Mouse (Mus musculus) cerebral cortex, adult 2 months (tissue): ENCODE results near the gene Dnajc30.

Experiments used
- WGBS: fragments of 180-500 bp; shearing (Covaris S2); methylation state at CpG from one replicate; pipeline ENCODE4 v1.1.7; 2018; 5-methylcytosine and 5-hydroxymethylcytosine counted together

Gene Dnajc30

GRCm38 (mm10) chr5:135064382-135064766, 372 bp downstream of the Dnajc30 start:
- under 1% methylated on average over 40 of the region's 40 CpGs for WGBS

GRCm38 (mm10) chr5:135064909-135065446, 976 bp downstream of the Dnajc30 start, which contains the start of gene Bud23:
Bud23 (minus strand) TSS chr5:135064959.
- 67% methylated on average over 9 of the region's 9 CpGs for whole genome bisulfite sequencing

GRCm38 (mm10) chr5:135066008-135066407, 2.0 kb downstream of the Dnajc30 start:
- 88% methylated on average over 3 of the region's 3 CpGs for WGBS

- WGBS = 90% methylated on average over 3 of the region's 3 CpGs
These were observed 6.4 kb downstream of the Dnajc30 start for GRCm38 (mm10) chr5:135070448-135070847.

GRCm38 (mm10) chr5:135072061-135072460, 8.1 kb downstream of the Dnajc30 start:
- WGBS = 98% methylated on average over 2 of the region's 2 CpGs

- WGBS = 75% methylated on average over 6 of the region's 6 CpGs
These were observed 8.7 kb downstream of the Dnajc30 start for GRCm38 (mm10) chr5:135072720-135073119.

GRCm38 (mm10) chr5:135073349-135074150, 9.5 kb downstream of the Dnajc30 start:
- 32% methylated on average over 26 of the region's 26 CpGs for WGBS

- WGBS = 61% methylated on average over 4 of the region's 4 CpGs
These were observed 11.7 kb downstream of the Dnajc30 start for GRCm38 (mm10) chr5:135075655-135076054.

- 89% methylated on average over 14 of the region's 14 CpGs for WGBS
These were observed 12.4 kb downstream of the Dnajc30 start for GRCm38 (mm10) chr5:135076368-135076767.

GRCm38 (mm10) chr5:135076931-135077505, 13.0 kb downstream of the Dnajc30 start:
- 16% methylated on average over 14 of the region's 14 CpGs for WGBS

GRCm38 (mm10) chr5:135077564-135078481, 13.8 kb downstream of the Dnajc30 start, which contains the start of gene Vps37d:
Vps37d (minus strand) TSS chr5:135078266.
- WGBS = 2% methylated on average over 81 of the region's 83 CpGs

- 1% methylated on average over 11 of the region's 11 CpGs for WGBS
These were observed 14.4 kb downstream of the Dnajc30 start for GRCm38 (mm10) chr5:135078482-135078810.

GRCm38 (mm10) chr5:135079578-135079977, 15.6 kb downstream of the Dnajc30 start:
- 94% methylated on average over 2 of the region's 2 CpGs for WGBS

- 92% methylated on average over 5 of the region's 5 CpGs for WGBS
These were observed 16.5 kb downstream of the Dnajc30 start for GRCm38 (mm10) chr5:135080539-135080938.

GRCm38 (mm10) chr5:135086871-135087270, 22.9 kb downstream of the Dnajc30 start:
- 77% methylated on average over 4 of the region's 4 CpGs for WGBS

GRCm38 (mm10) chr5:135089653-135090052, 25.7 kb downstream of the Dnajc30 start, which contains the start of gene Mlxipl:
Mlxipl (plus strand) TSS chr5:135089890.
- WGBS = 9% methylated on average over 39 of the region's 39 CpGs

- WGBS = 51% methylated on average over 1 of the region's 1 CpGs
These were observed 37.0 kb downstream of the Dnajc30 start for GRCm38 (mm10) chr5:135100981-135101380.

GRCm38 (mm10) chr5:135103999-135104660, 40.1 kb downstream of the Dnajc30 start:
- 63% methylated on average over 11 of the region's 11 CpGs for WGBS

- under 1% methylated on average over 48 of the region's 48 CpGs for WGBS
These were observed 42.8 kb downstream of the Dnajc30 start for GRCm38 (mm10) chr5:135106758-135107256.

GRCm38 (mm10) chr5:135107521-135108501, 43.8 kb downstream of the Dnajc30 start:
- 16% methylated on average over 40 of the region's 40 CpGs for WGBS
